Mouse (Mus musculus) liver, adult 10 weeks (tissue): ENCODE results near the gene Ms4a12. TPM values are rescaled to one million over a fixed set of nuclear protein-coding genes. Genes with fewer than 3 reads are reported as not detected.

Experiments
- polyA plus RNA-seq: library from polyadenylated mRNA; stranded (reverse); fragments of 350-450 nt; fragmentation: Illumina TruSeq; extraction: RNeasy Lipid Tissue Mini Kit (QIAGEN cat#74804); gene quantifications from one replicate; pipeline ENCODE4 v1.2.3, GENCODE M21; 2014; ENCODE audit warnings: low read depth, low replicate concordance

The Ms4a12 gene
- polyA plus RNA-seq = not detected

GRCm38 (mm10) chr19:11232348-11232747 is at the start of gene Ms4a12:
Gene Ms4a12, minus strand, starts transcription at chr19:11232448.

GRCm38 (mm10) chr19:11266052-11266845 is 34.0 kb upstream of the Ms4a12 start, which contains the start of gene Ms4a1:
Gene Ms4a1, minus strand, starts transcription at chr19:11266241.

GRCm38 (mm10) chr19:11196546-11196945 is 35.7 kb downstream of the Ms4a12 start, which contains the start of gene Ms4a13:
Gene Ms4a13, minus strand, starts transcription at chr19:11196737.

GRCm38 (mm10) chr19:11165172-11165571 is 67.1 kb downstream of the Ms4a12 start, which contains the start of gene 1700025F22Rik:
Gene 1700025F22Rik, minus strand, starts transcription at chr19:11165320.

Other genes starting within 250 kb of the Ms4a12 start
- gene Ms4a15, start 239.2 kb downstream of the Ms4a12 start, polyA plus RNA-seq = not detected
- not detected for gene Ms4a18, start 214.4 kb downstream of the Ms4a12 start, polyA plus RNA-seq
- gene Ms4a8a, start 151.3 kb downstream of the Ms4a12 start, polyA plus RNA-seq = 1.8 TPM
- not detected for gene 1700017D01Rik, start 101.6 kb downstream of the Ms4a12 start, polyA plus RNA-seq
- gene 1700025F22Rik, start 67.1 kb downstream of the Ms4a12 start, polyA plus RNA-seq = not detected
- gene Ms4a13, start 35.7 kb downstream of the Ms4a12 start, polyA plus RNA-seq = not detected
- 1.9 TPM for gene Ms4a1, start 33.8 kb upstream of the Ms4a12 start, polyA plus RNA-seq
- gene Ms4a5, start 51.4 kb upstream of the Ms4a12 start, polyA plus RNA-seq = not detected
- 0.16 TPM for gene Ms4a14, start 82.0 kb upstream of the Ms4a12 start, polyA plus RNA-seq
- gene Ms4a7, start 103.7 kb upstream of the Ms4a12 start, polyA plus RNA-seq = 1.3 TPM
- not detected for gene Ms4a4a, start 143.1 kb upstream of the Ms4a12 start, polyA plus RNA-seq
- 1.3 TPM for gene Ms4a4c, start 172.3 kb upstream of the Ms4a12 start, polyA plus RNA-seq
- gene Ms4a4b, start 211.1 kb upstream of the Ms4a12 start, polyA plus RNA-seq = 5.0 TPM
- 6.4 TPM for gene Ms4a6c, start 236.9 kb upstream of the Ms4a12 start, polyA plus RNA-seq